Mouse (Mus musculus) heart, embryonic 12.5 days (tissue): ENCODE measurements around the gene Traf7. TPM values are rescaled to one million over a fixed set of nuclear protein-coding genes. Genes with fewer than 3 reads are reported as not detected.

Experiments used
- ATAC-seq: fragments of 200-750 bp; cut with Nextera tagmentation; 2 replicates; pipeline ENCODE4 v1.8.0; 2017; ENCODE audit warnings: moderate TSS enrichment, moderate library complexity; ENCODE audit not compliant: insufficient number of reproducible peaks, low FRiP score
- H3K27ac ChIP-seq: fragments of 300-500 bp; sonication (generic); 2 replicates; pipeline ENCODE4 v1.5.1; 2016; ENCODE audit warnings: mild to moderate bottlenecking, moderate library complexity; ENCODE audit not compliant: poor library complexity, severe bottlenecking
- H3K27me3 ChIP-seq: fragments of 300-500 bp; sonication (generic); replicated peaks from 2 replicates; pipeline ENCODE4 v1.6.1; 2016; ENCODE audit warnings: mild to moderate bottlenecking, moderate library complexity
- H3K36me3 ChIP-seq: fragments of 300-500 bp; sonication (generic); 2 replicates; pipeline ENCODE4 v1.6.1; 2016; ENCODE audit warnings: mild to moderate bottlenecking, moderate library complexity
- H3K4me1 ChIP-seq: fragments of 300-500 bp; sonication (generic); replicated peaks from 2 replicates; pipeline ENCODE4 v1.6.1; 2016; ENCODE audit warnings: mild to moderate bottlenecking
- H3K4me2 ChIP-seq: fragments of 300-500 bp; sonication (generic); 2 replicates; pipeline ENCODE4 v1.6.1; 2016; ENCODE audit warnings: mild to moderate bottlenecking, moderate library complexity
- H3K4me3 ChIP-seq: fragments of 300-500 bp; sonication (generic); 2 replicates; pipeline ENCODE4 v1.5.1; 2016; ENCODE audit warnings: mild to moderate bottlenecking
- H3K9ac ChIP-seq: fragments of 300-500 bp; sonication (generic); 2 replicates; pipeline ENCODE4 v1.6.1; 2016; ENCODE audit warnings: mild to moderate bottlenecking, moderate library complexity
- H3K9me3 ChIP-seq: fragments of 300-500 bp; sonication (generic); replicated peaks from 2 replicates; pipeline ENCODE4 v1.6.1; 2016; ENCODE audit warnings: mild to moderate bottlenecking, moderate library complexity
- WGBS: fragments of 180-500 bp; shearing (Covaris S2); methylation state at CpG from one replicate; pipeline ENCODE4 v1.1.7; 2016; 5-methylcytosine and 5-hydroxymethylcytosine counted together
- polyA plus RNA-seq: library from polyadenylated mRNA; unstranded; fragments of >200 nt; fragmentation: Nextera tagmentation; extraction: Ambion mirVana; gene quantifications from 2 replicates; pipeline ENCODE4 v1.2.1, GENCODE M21; 2016

The Traf7 gene
- polyA plus RNA-seq, 1 experiment from 2014 or later: 81.4 TPM

DNA sequence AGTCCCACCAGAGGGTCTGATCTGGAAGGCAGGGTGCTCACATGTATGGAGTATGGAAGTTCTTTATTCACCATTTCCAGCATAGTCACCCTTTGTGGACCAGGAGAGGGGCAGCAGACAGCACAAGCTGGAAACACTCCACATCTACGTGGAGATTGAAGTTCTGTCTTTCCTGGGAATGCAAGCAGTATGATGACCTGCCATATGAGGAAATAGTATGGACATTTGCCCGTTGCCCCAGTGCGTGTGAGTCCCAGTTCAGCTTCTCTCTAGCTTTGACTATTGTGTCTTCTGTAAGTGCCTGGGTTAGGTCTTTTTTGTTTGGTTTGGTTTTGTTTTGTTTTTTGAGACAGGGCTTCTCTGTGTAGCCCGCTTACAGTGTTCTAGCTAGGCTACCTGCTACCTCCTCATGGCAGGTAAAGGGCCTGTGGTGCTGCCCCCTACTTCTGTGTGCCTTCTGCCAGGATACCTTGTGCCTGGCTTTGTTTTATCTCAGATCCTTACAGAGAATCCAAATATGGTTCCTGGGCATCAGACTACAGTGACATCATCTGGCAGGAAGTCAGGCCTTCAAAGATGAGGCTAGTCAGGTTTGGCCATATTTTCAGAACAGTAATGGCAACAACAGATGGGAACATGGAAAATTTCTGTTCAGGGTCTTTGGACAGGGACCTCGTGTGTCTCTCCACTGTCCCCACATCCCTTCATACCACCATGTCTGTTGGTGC is 32.7 kb upstream of the Traf7 start:
- H3K4me3 ChIP-seq: no peak overlapping the region
- H3K36me3 ChIP-seq: peaks cover 7% of the 10 kb centered on the region
- H3K4me1 ChIP-seq: peaks cover 46% of the 10 kb centered on the region
- no peaks in the 10 kb centered on the region for H3K27me3 ChIP-seq
- 86% methylated on average over 5 of the region's 5 CpGs for WGBS
- H3K9me3 ChIP-seq: no peaks in the 10 kb centered on the region
- ATAC-seq: no peak
- H3K4me2 ChIP-seq: no peak overlapping the region
- H3K9ac ChIP-seq: no peak overlapping the region
- H3K27ac ChIP-seq: no peak overlapping the region

DNA sequence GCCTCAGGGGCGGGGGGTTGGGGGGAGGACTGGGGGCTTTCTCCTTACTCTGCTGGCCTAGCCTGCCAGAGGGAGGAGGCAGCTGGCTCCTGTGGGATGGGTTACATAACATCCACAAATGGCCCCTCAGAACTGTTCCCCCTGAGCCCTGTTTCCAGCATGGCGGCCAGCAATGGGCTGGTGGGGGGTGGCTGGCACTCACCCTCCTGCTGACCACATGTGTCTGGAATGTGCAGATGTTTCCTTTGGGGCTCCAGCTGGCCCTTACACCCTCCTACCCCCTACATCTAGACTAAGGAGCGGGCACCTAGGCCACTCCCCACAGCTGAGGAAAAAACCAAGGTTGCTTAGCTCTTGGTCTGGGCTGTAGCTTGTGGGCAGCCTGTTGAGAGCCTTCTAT is 31.4 kb upstream of the Traf7 start:
- peak overlapping the region; percentile 3; the same call in 1 of the 2 replicates for H3K4me2 ChIP-seq
- peak overlapping the region; percentile 71 for H3K27ac ChIP-seq
- ATAC-seq: peak; percentile 40; the same call in 1 of the 2 replicates
- no peak overlapping the region for H3K4me3 ChIP-seq
- H3K9ac ChIP-seq: no peak overlapping the region
- no peaks in the 10 kb centered on the region for H3K27me3 ChIP-seq
- H3K4me1 ChIP-seq: peaks cover 46% of the 10 kb centered on the region
- WGBS: 70% methylated on average over 3 of the region's 3 CpGs
- no peaks in the 10 kb centered on the region for H3K36me3 ChIP-seq
- no peaks in the 10 kb centered on the region for H3K9me3 ChIP-seq

DNA sequence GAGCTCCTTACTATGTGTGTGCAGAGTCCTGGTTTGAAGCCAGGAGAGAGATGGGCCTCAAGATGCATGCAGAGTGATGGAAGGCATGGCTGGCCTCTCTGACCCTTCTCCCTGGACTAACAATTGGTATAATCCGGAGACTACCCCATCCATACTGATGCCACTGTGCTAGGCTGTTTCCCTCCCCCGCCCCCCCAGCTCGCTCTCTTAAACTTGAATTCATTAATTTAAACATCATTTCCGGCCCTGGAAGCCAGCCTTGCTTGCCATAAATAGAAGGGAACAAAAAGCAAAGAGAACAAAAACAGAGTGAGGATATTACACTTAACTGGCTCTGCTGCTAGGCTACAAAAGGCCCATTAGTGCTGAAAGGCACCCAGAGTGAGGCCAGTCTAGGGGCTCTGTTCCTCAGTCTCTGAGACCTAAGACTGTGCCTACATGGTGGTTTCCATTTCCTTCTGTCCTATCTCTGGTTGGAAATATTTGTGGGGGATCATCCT is 30.9 kb upstream of the Traf7 start:
- Histone ChIP-seq H3K4me3 (no peak overlapping the region), H3K9ac (no peak overlapping the region), H3K9me3 (no peaks in the 10 kb centered on the region), H3K27me3 (no peaks in the 10 kb centered on the region), H3K4me1 (peaks cover 42% of the 10 kb centered on the region), H3K27ac (peak overlapping the region; percentile 71), H3K4me2 (peak overlapping the region; percentile 3; the same call in 1 of the 2 replicates), H3K36me3 (no peaks in the 10 kb centered on the region)
- ATAC-seq: no peak; the same call in 1 of the 2 replicates
- WGBS: 55% methylated on average over 4 of the region's 4 CpGs

DNA sequence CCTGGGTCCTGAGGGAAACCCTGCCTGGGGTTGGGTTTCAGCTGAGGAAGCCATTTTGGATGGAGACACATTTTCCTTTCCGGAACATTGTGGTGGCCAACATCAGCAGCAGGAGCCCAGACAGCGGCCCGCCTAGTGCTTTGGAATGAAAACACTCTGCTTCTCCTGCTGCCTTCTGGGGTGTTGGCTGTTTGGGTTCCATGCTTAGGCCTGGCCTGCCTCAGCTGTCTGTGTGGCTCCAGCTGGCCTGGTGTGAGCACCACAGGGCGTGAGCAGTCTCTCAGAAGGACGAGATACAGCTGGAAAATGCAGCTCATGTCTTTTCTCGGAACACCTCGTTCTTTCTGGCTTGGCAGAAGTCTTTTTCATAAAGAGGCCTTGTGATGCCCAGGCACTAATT is 29.4 kb upstream of the Traf7 start:
- WGBS: 77% methylated on average over 7 of the region's 7 CpGs

DNA sequence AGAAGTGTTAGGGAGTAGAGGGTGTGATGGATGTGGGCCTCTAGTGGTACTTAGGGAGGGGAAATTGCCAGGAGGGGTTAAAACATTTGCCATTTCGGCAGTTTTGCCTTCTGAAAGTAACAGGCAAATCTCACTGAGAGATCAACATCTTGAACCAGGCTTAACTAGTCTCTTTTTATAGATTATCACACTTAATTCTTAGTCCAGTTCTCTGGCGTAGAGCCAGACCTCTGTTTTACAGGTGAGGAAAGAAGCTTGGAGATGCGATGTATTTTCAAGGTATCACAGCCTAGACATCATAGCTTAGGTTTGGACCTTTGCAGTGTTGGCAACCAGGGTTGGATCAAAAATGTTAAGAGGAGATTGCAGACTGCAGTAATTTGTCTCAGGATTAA is 23.3 kb upstream of the Traf7 start:
- ATAC-seq: no peak
- WGBS: 53% methylated on average over 3 of the region's 3 CpGs
- no peaks in the 10 kb centered on the region for H3K9me3 ChIP-seq
- peak overlapping the region; percentile 91 for H3K9ac ChIP-seq
- H3K4me2 ChIP-seq: peak overlapping the region; percentile 81
- peak overlapping the region; percentile 92 for H3K27ac ChIP-seq
- H3K27me3 ChIP-seq: no peaks in the 10 kb centered on the region
- H3K36me3 ChIP-seq: no peaks in the 10 kb centered on the region
- H3K4me3 ChIP-seq: peak overlapping the region; percentile 81
- peaks cover 26% of the 10 kb centered on the region for H3K4me1 ChIP-seq

More for the DNA sequence above, 29.4 kb upstream of the Traf7 start:
- Histone ChIP-seq H3K9ac (no peak overlapping the region), H3K4me2 (no peak overlapping the region), H3K4me1 (peaks cover 43% of the 10 kb centered on the region), H3K9me3 (no peaks in the 10 kb centered on the region), H3K4me3 (no peak overlapping the region), H3K27ac (no peak overlapping the region), H3K36me3 (no peaks in the 10 kb centered on the region), H3K27me3 (no peaks in the 10 kb centered on the region)
- ATAC-seq: no peak

DNA sequence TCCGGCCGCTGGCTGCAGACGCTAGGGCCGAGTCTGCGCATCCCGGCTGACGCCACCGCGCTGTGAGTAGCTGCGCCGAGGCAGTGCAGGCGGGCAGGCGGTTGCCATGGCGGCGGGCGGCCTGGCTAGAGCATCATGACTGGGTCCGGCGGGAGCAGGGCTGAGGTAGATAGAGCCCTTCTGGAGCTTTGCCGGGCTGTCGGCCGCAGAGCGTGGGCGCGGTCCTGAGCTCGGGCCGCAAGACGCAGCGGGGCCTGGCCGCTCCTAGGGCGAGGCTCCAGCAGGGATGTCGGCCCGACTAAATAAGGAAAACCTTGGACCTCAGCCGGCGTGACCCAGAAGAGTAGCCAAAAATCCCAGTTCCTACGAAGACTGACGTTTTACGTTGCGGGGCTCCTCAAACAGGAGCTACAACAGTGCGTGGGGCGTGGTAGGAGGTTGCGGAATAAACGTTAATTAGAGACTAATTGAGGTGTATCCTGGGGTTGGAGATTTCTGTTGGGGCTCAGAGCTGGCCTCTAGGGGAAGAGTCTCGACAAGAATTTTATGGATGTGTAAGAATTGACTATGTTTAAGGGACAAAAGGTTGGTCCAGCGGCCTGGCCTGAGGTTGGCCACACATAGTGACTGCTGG is 22.8 kb upstream of the Traf7 start:
- H3K9ac ChIP-seq: peak overlapping the region; percentile 91
- no peaks in the 10 kb centered on the region for H3K27me3 ChIP-seq
- peaks cover 26% of the 10 kb centered on the region for H3K4me1 ChIP-seq
- H3K4me2 ChIP-seq: peak overlapping the region; percentile 81
- no peaks in the 10 kb centered on the region for H3K36me3 ChIP-seq
- H3K9me3 ChIP-seq: no peaks in the 10 kb centered on the region
- peak; percentile 80 for ATAC-seq
- H3K27ac ChIP-seq: peak overlapping the region; percentile 92
- peak overlapping the region; percentile 81 for H3K4me3 ChIP-seq
- WGBS: 1% methylated on average over 44 of the region's 44 CpGs

DNA sequence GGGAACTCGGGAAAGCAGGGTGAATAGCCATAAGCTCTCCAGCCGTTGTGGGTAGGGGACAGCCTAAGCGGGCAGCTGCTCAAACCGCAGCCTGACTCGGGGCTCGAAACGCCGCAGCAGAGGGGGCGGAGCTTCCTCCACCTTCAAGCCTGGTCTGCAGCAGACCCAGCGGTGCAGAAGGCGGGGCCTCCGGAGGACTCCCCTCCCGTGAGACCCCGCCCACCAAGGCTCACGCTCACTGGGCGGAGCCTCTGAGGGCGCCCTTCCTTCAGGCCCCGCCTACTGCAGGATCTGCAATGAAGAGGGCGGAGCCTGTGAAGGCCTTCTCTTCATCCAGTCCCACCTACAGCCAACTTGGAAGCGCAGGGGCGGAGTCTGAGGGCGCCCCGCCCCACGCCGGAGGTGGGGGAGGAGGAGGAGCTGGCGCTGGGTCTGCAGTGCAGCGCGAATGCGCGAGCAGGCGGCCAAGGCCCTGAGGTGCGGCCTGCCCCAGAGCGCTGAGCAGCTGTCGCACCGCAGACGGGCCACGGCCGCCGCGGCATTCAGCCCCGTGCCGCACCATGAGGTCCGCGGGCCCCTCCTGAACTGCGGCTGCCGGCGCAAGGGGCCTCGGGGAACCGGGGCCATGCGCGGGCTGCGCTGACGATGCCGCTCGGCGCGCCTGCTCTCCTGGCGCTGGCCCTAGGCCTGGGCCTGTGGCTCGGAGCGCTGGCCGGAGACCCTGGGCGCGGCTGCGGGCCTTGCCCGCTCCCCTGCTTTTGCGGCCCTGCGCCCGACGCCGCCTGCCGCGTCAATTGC is 22.1 kb upstream of the Traf7 start, which contains the start of gene Pkd1:
Gene Pkd1 (plus strand): TSS at position 217 of the 798 bp plus-strand sequence.
- H3K9ac ChIP-seq: peak within 1 kb of the TSS; percentile 91
- peak within 1 kb of the TSS; percentile 81 for H3K4me2 ChIP-seq
- peak within 1 kb of the TSS; percentile 81 for H3K4me3 ChIP-seq
- peak within 1 kb of the TSS; percentile 92 for H3K27ac ChIP-seq
- H3K9me3 ChIP-seq: no peaks in the 10 kb centered on the region
- peaks cover 26% of the 10 kb centered on the region for H3K4me1 ChIP-seq
- WGBS: under 1% methylated on average over 72 of the region's 72 CpGs
- no peaks in the 10 kb centered on the region for H3K36me3 ChIP-seq
- H3K27me3 ChIP-seq: peaks cover 2% of the 10 kb centered on the region; the same call in 1 of the 2 replicates
- ATAC-seq: peak; percentile 98

DNA sequence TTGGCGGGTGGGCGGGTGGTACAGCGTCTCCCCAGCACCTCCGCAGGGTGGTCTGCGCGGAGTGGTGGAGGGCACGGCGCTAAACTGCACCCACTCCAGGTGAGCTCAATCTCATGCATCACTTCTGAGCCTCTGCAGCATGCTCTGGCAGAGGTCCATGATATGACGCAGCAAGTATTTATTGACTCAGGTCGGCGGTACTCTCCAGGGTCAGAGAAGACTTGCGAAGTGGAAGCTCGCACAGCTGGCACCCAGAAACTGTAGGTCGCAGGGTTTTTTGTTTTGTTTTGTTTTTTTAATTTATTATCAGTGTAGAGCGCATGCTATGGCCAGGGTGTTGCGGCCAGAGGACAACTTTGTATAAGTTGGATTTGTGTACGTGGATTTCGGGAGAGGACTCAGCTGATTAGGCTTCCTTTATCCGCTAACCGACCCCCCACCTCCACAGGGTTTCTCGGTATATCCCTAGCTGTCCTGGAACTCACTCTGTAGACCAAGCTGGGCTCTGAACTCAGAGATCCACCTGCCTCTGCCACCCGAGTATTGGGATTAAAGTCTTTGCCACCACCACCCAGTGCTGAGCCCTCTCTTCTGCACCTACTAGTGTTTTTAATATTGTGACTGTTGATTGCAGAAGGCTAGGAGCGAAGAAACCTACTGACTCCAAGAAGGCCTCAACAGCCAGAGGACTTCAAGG is 21.3 kb upstream of the Traf7 start:
- Histone ChIP-seq H3K27me3 (peaks cover 5% of the 10 kb centered on the region; the same call in 1 of the 2 replicates), H3K27ac (peak overlapping the region; percentile 69), H3K4me1 (peaks cover 26% of the 10 kb centered on the region), H3K9ac (peak overlapping the region; percentile 31), H3K4me2 (peak overlapping the region; percentile 81), H3K36me3 (no peaks in the 10 kb centered on the region), H3K4me3 (peak overlapping the region; percentile 81), H3K9me3 (no peaks in the 10 kb centered on the region)
- ATAC-seq: peak; percentile 1
- 3% methylated on average over 23 of the region's 23 CpGs for WGBS

DNA sequence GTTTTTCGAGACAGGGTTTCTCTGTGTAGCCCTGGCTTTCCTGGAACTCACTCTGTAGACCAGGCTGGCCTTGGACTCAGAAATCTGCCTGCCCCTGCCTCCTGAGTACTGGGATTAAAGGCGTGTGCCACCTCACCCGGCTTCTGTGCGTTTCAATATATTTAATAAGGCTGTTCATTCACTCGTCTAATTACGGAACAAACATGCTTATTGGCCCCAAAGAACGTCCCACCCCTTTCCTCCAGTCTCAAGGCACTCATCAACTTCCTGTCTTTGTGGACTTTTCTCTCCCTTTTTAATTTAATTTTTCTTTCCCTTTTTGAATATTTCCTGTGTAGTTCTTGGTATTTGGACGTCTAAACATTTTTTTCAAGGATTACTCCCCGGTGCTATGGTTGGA is 20.7 kb upstream of the Traf7 start:
- Histone ChIP-seq H3K36me3 (no peaks in the 10 kb centered on the region), H3K27me3 (peaks cover 5% of the 10 kb centered on the region; the same call in 1 of the 2 replicates), H3K4me1 (peaks cover 26% of the 10 kb centered on the region), H3K4me3 (peak overlapping the region; percentile 81), H3K27ac (no peak overlapping the region), H3K9me3 (no peaks in the 10 kb centered on the region), H3K4me2 (peak overlapping the region; percentile 81), H3K9ac (peak overlapping the region; percentile 31; the same call in 1 of the 2 replicates)
- ATAC-seq: no peak
- WGBS: 37% methylated on average over 9 of the region's 9 CpGs

DNA sequence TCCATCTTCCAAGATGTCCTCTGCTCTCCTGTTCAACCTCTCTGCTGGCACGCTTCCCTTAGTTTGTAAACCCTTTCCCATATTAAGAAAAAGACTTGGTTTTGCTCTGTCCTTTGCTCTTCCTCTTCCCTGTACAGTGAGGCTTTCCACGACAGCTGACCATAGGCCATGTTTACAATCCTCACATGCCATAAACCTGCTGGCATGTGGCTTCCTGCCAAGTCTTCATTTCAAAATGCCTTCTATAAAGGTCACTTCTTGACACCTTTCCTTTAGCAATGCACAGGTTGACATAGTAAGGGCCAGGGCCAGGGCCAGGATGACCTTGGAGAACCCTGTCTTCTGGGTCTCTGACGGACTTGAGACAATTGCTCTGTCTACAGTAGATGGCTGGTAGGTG is 18.5 kb upstream of the Traf7 start:
- Histone ChIP-seq H3K27ac (no peak overlapping the region), H3K4me1 (peaks cover 15% of the 10 kb centered on the region), H3K4me2 (no peak overlapping the region), H3K36me3 (no peaks in the 10 kb centered on the region), H3K9me3 (no peaks in the 10 kb centered on the region), H3K9ac (no peak overlapping the region), H3K4me3 (no peak overlapping the region), H3K27me3 (peaks cover 5% of the 10 kb centered on the region; the same call in 1 of the 2 replicates)
- no peak for ATAC-seq
- 66% methylated on average over 3 of the region's 3 CpGs for WGBS
